Mouse (Mus musculus): Measurements from ENCODE around the gene Slc25a45.

The Slc25a45 gene

DNA sequence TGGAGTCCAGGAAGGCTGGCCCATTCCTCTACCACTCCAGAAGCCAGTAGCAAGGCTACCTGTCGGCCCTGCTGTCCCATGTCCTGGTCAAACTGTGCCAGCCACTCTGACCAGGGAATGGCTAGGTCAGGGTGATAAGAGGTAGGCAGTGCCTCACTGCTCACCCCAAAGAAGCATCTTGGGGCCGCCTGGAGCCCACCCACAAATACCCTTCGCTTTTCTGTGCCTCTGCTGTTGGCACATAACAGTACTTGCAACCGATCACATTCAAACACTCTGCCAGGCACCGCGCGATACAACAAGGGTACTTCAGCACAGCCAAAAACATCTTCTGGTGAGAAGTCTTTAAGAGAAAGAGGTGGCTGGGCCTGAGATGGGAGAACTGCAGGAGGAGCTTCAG, 14.7 kb downstream of the Slc25a45 start:
- DNase-seq (ENCODE audit: low read depth, low spot score) = no peak

DNA sequence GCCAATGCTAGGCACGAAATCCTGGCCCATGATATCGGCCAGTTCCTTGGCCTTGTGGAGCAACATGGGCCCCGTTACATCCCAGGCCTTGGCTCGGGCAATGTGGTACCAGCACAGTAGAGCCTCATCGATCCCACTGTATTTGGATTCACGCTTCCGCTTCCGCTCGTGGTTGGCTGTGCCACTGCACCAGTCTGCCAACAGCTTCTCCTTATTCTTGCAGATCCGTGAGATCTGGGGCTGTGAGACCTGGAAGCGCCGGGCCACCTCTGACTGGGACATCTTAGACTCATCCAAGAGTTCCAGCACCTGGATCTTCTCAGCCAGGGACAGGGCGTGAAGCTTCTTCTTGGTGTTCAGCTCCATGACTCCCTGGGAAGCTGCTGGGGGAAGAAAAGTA, 15.1 kb downstream of the Slc25a45 start:
- no peak for DNase-seq (ENCODE audit: low read depth, low spot score)

DNA sequence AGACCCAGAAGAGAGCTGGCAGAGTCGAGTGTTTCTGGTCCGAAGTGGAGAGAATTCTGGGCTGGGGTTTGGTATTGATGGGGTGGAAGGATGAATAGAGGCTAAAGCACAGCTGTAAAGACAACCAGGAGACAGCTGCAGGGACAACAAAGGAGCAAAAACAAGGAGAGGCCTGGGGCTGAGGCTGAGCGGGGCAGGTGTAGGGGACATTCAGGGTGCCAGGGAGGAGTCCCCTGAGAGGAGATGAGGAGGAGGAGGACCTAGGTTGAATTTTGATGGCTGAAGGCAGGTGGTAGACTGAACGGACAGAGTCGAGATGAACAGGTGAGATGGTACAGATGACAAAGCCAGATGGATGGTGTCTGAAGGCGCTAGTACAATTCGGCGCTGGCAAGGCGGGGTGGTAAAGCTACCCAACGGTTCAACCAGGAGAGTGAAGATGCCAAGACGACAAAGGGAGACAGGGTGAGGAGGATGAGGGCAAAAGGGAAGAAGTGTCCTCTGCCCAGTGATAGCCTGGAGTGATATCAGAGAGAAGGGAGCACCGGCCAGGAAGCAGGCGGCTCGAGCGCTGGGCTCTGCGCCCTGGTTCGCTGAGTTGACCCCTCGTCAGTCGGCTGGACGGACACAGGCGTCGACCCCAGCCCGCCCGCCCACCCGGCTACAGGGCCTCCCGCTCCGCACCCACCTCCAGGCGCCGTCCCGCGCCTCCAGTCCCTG, 15.8 kb downstream of the Slc25a45 start:
- no peak for DNase-seq (ENCODE audit: low read depth, low spot score)

DNA sequence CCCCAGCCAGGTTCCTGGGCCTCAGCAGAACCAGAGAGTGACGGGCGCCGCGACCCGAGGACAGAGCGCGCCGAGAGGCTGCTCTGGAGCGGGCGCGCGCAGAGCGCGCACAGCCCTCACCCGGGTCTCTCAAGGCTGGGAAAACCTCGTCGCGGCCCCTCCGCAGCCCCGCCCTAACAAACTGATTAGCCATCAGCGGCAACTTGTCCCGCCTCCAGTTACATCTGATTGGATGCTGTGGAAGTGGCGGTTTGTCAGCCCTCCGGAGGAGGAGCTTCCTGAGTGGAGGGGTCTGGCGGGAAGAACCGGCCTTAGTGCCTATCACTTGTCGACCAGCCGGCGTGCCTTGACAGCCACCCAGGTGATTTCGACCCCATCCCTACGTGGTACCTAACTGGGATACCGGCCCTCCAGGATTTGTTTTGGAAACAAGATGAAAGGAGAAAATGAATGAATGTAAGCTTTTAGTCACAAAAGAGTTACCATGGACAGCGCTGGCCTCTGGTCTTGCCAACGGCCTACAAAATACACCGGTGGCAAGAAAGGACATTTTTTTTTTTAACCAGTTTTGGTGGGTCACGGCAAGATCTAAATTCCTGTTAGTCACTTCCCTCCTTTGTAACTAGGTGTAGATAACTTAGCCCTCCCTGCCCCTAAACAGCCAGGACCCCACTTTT, 16.5 kb downstream of the Slc25a45 start, which contains the start of gene Tigd3:
TSS of gene Tigd3 (minus strand) at position 148 of the 677 bp plus-strand sequence.
- peak; percentile 88 for DNase-seq (ENCODE audit: low read depth, low spot score)

DNA sequence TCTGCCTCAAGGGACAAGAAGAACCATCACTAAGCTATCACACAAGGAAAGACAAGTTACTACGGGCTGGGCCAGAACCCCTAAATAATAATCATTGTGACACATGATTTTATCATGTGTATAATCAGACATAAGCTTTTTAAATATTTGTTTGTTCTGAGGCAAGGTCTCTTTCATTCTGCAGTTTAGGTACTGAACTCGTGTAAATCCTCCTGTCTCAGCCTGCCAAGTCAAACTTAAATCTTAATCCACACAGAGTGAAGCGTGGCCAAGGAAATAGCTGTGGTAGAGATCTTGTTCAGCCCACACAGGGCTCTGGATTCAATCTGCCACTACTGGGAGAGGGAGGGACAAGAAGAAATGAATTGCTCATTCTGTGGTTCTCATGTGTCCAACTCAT, 29.7 kb downstream of the Slc25a45 start:
- no peak for DNase-seq (ENCODE audit: low read depth, low spot score)

DNA sequence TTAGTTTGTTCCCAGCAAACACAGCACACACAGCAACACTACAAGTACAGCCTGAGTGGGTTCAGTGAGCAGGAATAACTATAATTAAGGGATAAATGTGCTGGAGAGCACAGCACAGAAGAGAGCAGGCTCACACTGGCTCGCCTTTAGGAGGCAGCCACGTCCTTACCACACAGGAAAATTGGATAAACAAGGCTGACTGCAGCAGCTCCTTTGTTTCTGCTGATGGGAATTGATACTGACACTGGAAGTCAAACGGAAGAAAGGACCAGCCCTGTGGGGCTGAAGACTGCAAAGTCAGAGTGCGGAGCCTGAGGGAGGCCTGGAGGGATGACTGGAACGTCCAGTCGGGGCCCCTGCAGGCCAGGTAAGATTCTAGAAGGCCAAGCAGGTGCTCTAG, 32.6 kb downstream of the Slc25a45 start:
- DNase-seq (ENCODE audit: low read depth, low spot score) = no peak

DNA sequence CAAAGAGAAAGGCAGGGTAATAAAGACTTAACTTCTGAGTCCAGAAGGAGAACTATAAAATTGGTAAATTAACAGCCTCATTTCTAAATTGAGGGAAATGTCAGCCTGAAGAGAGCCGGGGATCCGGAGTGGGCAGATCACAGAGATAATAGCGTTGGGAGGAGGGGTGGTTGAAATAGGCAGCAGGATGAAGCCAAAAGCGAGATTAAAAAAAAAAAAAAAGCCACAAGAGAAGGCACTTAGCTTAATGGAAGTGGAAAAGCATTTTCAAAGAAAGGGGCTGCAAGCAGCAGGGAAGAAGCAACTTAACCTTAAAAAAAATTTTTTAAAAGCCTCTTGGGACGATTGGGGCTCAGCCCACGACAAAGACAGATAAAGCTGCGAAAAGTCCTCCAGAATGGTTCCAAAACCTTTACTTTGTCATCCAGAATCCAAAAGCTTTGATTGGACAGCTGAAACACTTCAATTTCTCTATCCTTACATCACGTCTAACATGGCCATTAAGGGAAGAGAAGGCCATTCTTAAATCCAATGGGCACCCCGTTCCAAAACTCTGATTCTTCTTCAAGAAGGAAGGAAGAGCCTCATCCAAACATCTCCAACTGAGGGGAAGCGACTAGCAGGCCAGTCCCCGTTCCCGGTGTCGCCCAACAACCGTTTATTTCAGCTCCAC, 34.0 kb downstream of the Slc25a45 start:
- DNase-seq (ENCODE audit: low read depth, low spot score) = no peak

DNA sequence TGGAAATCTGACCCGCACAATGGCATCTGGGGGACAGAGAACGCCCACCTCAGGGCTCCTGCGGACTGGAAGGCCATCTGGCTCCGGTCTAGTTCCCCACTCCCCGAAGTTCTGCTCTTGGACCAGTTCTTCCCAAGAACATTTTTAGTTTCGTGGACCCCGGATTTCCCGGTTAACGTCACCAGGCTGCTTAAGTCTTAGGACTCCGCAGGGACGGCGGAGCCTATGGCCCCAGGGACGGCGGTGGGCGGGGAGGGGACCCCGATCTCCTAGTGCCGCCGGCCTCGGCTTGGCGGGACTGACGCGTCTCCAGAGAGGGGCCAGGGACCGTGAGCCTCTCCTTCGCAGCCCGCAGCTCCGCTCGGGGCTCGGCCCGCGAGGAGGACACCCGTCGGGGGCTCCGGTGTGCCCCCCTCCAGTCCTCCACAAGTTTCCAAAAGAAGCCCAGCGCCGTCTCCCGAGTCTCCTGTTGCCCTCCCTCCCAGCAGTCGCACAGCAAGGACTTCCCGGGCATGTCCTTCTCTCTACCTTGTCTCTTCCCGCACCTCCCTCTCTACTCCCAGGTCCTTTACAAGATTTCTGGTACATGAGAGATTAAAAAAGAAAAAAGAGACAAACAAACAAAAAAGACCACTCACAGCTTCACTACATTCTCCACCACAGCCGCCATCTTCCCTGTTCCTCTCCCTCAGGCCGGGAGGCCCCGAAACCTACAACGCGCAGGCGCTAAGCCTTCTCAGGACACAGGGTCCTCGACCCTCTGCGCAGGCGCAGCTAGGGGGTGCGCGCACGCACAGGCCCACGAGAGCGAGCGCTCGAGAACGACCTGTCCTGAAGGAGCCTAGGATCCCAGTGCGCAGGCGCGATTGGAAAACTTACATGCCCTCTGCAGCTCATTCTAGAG, 34.7 kb downstream of the Slc25a45 start:
- peak; percentile 99 for DNase-seq (ENCODE audit: low read depth, low spot score)

DNA sequence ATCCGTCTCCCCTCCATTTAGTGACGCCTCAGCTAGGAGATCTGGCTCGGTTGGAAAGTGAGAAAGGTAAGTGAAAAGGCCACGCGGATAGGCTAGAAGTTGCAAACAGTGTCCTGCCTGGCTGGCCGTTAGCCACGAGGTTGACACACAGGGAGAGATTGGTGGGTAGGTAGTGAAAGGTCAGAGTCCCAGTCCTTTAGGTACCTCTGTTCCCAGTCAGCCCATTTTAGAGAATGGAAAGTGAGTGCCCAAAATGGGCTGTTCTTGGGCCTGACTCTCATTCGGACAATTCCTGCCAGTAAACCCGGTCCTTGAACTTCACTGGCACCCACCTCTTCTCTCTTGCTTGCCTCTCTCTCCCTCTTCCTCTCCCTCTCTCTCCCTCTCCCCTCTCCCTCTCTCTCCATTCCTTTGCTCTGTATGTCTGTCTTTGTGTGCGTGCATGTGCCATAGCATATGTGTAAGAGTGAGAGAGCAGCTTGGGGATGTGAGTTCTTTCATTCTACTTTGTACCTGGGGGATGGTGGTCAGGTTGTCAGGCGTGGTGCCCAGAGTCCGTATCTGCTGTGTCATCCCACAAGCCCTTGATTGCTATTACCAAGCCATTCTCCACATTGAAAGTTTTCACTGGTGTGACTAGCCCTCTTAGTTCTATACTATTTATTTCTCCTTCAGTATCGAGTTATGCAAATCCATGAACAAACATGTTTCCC, 35.6 kb downstream of the Slc25a45 start, which contains the start of gene Dpf2:
TSS of gene Dpf2 (minus strand) at position 4 of the 713 bp plus-strand sequence.
- DNase-seq (ENCODE audit: low read depth, low spot score) = peak; percentile 51

DNA sequence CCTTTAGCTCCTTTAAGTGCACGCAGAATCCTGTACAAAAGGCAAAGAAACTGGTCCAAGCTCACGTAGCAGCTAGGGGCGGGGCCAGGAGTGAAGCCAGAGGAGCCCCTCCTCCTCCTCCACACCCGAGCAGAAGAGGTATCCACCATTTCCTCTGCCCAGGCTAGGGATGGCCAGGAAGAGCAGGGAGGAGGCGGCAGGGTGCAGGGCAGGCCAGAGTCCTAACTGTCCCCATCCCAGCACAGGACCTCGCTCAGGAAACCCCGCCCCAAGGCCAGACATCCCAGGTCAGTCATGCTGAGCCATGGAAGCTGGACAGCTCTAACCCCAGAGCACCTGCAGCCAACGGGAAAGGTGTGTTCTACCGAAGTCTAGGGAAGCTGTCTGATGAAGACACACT, 44.1 kb downstream of the Slc25a45 start:
- peak; percentile 50 for DNase-seq (ENCODE audit: low read depth, low spot score)

DNA sequence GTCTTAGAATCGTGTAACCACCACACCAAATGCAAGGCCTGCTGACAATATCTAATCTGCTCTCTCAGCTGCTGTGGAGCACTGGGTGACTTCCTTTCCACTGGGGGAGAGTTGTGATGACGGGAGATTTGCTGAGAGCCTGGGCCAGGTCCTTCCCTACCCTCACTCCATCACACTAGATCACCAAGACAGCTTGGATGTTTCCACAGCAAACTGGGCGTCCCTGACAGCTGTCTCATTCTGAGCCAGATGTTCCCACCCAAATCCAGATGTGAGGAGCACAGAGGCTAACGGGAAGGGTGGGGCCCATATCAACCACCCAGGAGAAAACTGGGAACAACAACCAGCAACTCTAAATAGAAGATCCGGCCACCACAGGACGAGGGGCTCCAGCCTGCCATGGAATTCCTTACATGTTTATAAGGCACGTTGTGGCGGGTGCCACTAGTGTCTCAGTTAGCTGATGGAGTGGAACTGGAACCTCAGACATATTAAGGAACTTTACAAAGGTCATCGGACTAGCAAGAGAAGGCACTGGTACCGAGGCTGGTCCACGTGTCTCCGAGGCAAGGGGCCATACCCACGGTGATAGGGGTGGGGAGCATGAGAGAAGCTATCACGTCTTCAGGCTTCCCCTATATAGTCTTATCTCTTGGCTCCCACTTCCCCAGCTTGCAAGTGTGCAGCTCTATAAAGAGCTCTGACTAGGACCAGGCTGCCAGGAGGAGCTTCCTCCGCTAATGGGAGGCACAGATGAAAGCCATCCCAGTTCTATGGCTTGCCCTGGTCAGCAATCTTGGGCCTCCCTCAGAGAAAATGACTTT, 44.7 kb downstream of the Slc25a45 start:
- DNase-seq (ENCODE audit: low read depth, low spot score) = peak; percentile 67

DNA sequence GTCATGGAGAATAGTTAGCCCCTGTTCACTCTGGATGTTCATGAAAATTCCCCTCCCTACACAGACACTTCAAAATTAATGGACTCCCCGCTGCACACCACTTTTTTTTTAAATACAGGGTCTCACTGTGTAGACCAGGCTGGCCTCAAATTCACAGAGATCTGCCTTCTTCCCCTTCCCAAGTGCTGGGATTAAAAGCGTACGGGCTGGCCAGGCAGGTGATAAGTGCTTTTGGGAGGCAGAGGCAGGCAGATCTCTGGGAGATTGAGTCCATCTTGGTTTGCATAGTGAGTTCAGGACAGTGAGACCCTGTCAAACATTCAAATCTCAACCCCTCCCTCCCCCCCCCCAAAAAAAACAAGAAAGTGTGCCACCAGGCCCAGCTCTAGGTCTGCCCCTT, 45.4 kb downstream of the Slc25a45 start:
- DNase-seq (ENCODE audit: low read depth, low spot score) = no peak

DNA sequence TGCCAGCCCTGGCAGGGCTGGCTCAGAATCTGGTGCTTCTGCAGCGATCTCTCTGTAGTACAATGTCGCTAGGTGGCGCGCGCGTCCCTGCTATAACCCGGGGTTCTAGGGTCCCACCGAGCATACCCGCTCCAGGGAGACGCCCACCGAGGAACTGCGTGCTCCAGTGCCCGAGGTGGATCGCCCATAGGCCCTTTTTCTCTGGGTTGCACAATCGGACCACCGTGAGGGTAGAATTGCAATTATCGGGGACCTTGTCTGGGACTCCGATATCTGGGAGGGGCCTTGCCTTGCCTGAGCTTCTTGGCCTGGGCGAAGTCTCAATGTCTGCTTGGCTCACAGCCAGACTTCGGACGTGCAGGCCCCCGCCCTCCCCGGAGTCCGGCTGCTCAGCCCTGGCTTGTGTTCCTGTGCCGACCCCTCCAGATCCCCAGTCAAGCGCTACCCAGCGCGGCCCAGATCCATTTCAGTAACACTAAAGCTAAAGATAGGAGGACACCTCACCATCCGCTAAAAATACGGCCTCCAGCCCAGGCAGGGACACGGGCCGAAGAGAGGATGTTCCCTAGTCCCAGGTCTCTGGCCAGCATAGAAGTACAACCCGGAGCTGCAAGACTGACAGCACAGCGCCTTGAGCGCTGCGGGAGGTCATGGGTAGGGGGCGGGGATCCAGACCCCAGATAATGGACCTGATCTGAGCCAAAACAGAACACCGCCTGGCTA, 46.5 kb downstream of the Slc25a45 start:
- DNase-seq (ENCODE audit: low read depth, low spot score) = peak; percentile 75

DNA sequence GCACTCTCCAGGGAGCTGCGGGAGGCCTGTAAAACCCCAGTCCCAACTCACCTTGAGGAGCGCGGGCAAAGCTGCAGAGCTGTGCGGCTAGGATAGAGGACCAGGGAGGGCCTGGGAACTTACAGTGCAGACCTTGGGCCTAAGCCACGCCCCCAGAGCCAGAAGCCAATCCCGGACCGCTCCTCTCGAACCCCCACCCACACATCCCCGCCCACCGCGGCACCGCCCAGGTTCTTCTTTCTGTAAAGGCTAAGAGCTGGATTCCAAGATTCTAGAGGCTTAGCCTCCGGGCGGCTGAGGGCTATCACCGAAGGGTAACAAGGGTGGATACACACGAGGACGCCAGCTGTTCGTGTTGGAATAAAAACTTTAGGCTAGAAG, 47.1 kb downstream of the Slc25a45 start, which contains the start of gene Cdc42ep2:
TSS of gene Cdc42ep2 (minus strand) at position 104 of the 381 bp plus-strand sequence.
- peak; percentile 94 for DNase-seq (ENCODE audit: low read depth, low spot score)

DNA sequence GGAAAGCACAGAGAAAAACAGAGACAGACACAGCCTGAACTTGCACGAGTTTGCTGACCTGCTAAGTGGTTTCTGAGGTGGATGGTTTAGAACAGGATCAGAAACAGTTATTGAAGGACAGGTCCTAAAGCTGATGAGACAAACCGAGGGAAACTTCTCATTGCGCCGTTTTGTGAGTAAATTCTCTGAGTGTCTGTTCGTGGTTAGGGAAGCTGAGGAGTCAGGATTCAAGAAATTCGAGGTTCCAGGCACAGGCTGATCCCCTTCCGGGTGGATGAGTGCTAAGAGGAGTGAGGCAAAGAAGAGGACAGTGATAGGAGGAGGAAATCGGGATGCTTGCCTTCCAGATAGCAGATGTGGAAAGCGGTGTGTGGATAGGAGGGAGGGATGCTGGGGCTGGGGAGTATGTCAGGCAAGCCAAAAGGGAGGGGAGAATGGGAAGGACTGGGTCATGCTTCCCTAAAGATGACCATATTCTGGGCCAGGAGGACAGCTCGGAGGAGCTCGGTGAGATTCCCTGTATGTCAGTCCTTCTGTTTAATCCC, 47.8 kb downstream of the Slc25a45 start:
- no peak for DNase-seq (ENCODE audit: low read depth, low spot score)

DNA sequence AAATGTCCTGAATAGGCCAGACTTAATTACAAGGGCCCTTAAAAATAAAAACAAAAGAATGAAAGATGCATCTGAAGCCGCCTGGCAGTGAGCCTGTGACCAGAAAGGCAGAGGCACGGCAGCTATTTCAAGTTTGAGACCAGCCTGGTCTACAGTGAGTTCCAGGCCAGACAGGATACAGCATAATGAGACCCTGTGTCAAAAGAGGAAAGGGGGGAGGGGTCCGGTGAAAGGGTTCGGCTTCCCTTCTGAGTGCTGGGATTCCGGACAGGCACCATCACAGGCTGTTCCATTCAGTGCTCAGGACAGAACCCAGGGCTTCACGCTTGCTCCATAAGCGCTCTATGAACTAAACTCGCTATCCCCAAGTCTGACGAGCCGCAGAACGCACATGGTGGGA, 49.4 kb downstream of the Slc25a45 start:
- DNase-seq (ENCODE audit: low read depth, low spot score) = no peak

DNA sequence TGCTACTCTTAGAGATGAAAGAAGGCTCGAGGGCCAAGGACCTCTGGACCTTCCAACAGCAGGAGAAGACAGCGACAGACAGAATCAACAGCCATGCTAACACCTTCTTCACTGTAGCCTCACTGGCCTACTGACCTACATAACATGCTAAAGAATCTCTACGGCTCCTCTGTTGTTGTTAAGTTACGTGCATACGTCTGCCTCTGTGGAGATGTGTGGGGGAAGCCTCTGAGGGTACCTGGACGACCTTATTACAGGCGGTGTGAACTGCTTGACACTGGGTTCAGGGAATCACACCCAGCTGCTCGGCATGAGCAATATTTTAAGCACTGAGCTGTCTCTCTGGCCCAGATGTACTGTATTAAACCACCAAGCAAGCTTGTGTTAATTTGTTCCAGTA, 49.9 kb downstream of the Slc25a45 start:
- no peak for DNase-seq (ENCODE audit: low read depth, low spot score)

DNA sequence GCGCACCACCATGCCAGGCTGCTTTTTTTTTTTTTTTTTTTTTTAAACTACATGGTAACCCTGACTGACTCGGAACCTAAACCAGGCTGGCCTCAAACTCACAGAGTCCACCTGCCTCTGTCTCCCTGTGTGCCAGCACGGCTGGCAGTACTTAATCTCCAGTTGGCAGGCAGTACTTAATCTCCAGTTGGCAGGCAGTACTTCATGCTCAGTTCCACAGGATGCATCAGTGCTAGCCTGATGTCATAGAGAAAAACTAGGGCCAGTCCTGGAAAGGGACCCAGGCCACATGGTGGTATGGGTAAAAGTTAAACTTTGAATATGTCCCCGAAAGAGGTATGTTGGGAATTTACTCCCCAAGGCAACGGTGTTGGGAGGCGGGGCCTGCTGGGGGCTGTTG, 50.5 kb downstream of the Slc25a45 start:
- no peak for DNase-seq (ENCODE audit: low read depth, low spot score)

DNA sequence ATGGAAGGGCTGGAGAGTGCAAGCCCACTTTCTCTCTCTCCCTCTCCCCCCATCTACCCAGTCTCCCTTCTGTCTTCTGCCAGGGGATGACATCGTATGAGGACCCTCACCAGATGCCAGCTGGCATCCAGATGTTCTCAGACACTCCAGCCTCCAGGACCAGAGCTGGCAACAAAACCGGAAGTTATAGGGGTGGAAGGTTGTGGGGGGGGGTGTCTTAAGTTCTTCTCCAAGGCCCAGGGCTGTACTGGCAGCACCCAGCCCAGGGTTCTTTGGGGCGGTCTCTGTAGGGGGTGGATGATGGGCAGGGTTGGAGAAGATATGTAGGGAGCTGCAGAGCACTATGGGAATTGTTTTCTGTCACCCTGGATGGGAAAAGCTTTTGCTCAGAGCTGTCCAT, 50.9 kb downstream of the Slc25a45 start:
- DNase-seq (ENCODE audit: low read depth, low spot score) = no peak
